Mouse (Mus musculus) embryonic facial prominence, embryonic 12.5 days (tissue): ENCODE data around the gene Ctss. TPM values are rescaled to one million over a fixed set of nuclear protein-coding genes. Genes with fewer than 3 reads are reported as not detected.

Experiments
- ATAC-seq: fragments of 200-750 bp; cut with Nextera tagmentation; 2 replicates; pipeline ENCODE4 v1.8.0; 2017; ENCODE audit not compliant: insufficient number of reproducible peaks, insufficient read depth, low FRiP score, low TSS enrichment
- H3K27ac ChIP-seq: fragments of 300-500 bp; sonication (generic); 2 replicates; pipeline ENCODE4 v1.5.1; 2016; ENCODE audit warnings: mild to moderate bottlenecking
- H3K27me3 ChIP-seq: fragments of 300-500 bp; sonication (generic); 2 replicates; pipeline ENCODE4 v1.6.1; 2016; ENCODE audit warnings: mild to moderate bottlenecking, moderate library complexity
- H3K36me3 ChIP-seq: fragments of 300-500 bp; sonication (generic); 2 replicates; pipeline ENCODE4 v1.6.1; 2016; ENCODE audit warnings: mild to moderate bottlenecking
- H3K4me1 ChIP-seq: fragments of 300-500 bp; sonication (generic); 2 replicates; pipeline ENCODE4 v1.6.1; 2016
- H3K4me2 ChIP-seq: fragments of 300-500 bp; sonication (generic); replicated peaks from 2 replicates; pipeline ENCODE4 v1.6.1; 2016; ENCODE audit warnings: mild to moderate bottlenecking, moderate library complexity
- H3K4me3 ChIP-seq: fragments of 300-500 bp; sonication (generic); 2 replicates; pipeline ENCODE4 v1.5.1; 2016; ENCODE audit warnings: mild to moderate bottlenecking
- H3K9ac ChIP-seq: fragments of 300-500 bp; sonication (generic); 2 replicates; pipeline ENCODE4 v1.6.1; 2016; ENCODE audit warnings: mild to moderate bottlenecking, moderate library complexity
- H3K9me3 ChIP-seq: fragments of 300-500 bp; sonication (generic); 2 replicates; pipeline ENCODE4 v1.6.1; 2016; ENCODE audit warnings: mild to moderate bottlenecking, moderate library complexity
- WGBS: fragments of 180-500 bp; shearing (Covaris S2); methylation state at CpG from one replicate; pipeline ENCODE4 v1.1.7; 2016; 5-methylcytosine and 5-hydroxymethylcytosine counted together
- polyA plus RNA-seq: library from polyadenylated mRNA; unstranded; fragments of >200 nt; fragmentation: Nextera tagmentation; extraction: Ambion mirVana; gene quantifications from 2 replicates; pipeline ENCODE4 v1.2.1, GENCODE M21; 2016

Ctss gene
- 8.7 and 9.4 TPM in 2 replicates for polyA plus RNA-seq

DNA sequence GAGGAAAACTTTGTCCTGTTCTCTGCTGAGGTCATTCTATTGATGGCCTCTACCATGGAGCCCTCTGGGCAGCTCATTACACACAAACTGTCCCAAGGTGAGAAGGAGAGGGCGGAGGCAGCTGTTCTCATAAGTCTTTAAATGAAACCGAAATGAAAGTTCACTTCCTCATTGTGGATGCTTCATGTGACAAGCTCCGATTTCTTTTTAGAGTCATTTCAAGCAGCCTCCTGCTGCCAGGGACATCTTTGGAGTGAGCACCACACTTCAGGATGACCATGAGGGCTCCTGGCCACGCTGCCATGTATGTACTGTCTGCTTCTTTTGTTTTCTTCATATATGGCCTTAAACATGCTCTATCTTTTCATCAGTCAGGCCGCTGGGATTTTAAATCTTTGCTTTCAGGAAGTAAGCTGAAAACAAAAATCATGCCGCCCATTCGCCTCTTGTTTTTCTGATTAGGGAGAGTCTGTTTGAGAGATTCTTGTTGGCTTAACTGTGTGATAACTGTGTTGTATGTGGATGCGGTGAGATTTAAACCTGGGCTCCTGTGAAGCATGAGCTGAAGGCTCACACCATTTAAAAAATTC is at the start of gene Ctss:
Gene Ctss (plus strand): TSS at position 165 of the 590 bp plus-strand sequence.
- no peaks in the 10 kb centered on the region for H3K27me3 ChIP-seq
- no peak within 1 kb of the TSS for H3K27ac ChIP-seq
- H3K9me3 ChIP-seq = no peaks in the 10 kb centered on the region
- 89% methylated on average over 8 of the region's 8 CpGs for WGBS
- no peak within 1 kb of the TSS for H3K4me2 ChIP-seq
- H3K36me3 ChIP-seq = no peaks in the 10 kb centered on the region
- H3K4me3 ChIP-seq = no peak within 1 kb of the TSS
- ATAC-seq = no peak
- H3K4me1 ChIP-seq = no peaks in the 10 kb centered on the region
- no peak within 1 kb of the TSS for H3K9ac ChIP-seq

DNA sequence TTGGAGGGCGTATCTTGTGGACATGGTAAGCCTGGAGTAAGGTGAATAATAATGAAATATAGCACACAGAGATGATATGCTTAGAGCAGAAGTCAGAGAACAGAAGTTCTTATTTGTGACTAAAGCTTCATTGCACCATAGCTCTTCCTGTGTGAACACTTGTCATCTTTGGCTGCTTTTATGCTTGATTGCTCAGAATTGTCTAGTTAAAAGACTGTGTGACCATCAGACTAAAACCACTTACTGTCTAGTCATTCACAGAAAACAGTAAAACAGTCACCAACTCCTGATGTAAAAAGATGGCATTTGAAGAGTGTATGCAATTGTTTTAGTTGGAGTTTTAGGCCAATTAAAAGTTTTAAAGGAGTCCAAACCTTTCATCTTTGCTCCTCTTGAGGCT is 47.6 kb upstream of the Ctss start:
- no peak overlapping the region for H3K4me2 ChIP-seq
- no peak for ATAC-seq
- H3K4me1 ChIP-seq = no peaks in the 10 kb centered on the region
- 100% methylated on average over 1 of the region's 1 CpGs for WGBS
- H3K4me3 ChIP-seq = no peak overlapping the region
- H3K9me3 ChIP-seq = no peaks in the 10 kb centered on the region
- H3K9ac ChIP-seq = no peak overlapping the region
- no peak overlapping the region for H3K27ac ChIP-seq
- H3K27me3 ChIP-seq = no peaks in the 10 kb centered on the region
- H3K36me3 ChIP-seq = peaks cover 63% of the 10 kb centered on the region

DNA sequence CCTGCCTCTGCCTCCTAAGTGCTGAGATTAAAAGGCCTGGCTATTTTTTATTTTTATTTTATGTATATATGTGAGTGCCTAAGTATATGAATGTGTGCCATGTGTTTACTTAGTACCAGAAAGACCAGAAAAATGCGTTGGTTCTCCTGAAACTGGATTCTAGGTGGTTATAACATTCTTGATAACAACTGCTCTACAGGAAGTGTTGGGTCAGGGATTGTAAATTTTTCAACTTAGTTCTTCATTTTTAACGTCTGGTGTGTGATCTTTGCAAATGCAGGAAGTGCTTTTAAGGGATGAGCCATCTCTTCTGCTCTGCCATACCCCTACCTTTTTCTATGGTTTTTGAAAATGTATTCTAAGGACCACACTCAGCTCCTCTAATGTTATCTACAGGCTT is 40.2 kb upstream of the Ctss start:
- ATAC-seq = no peak
- no peak overlapping the region for H3K4me2 ChIP-seq
- no peak overlapping the region for H3K27ac ChIP-seq
- H3K4me3 ChIP-seq = no peak overlapping the region
- no peaks in the 10 kb centered on the region for H3K9me3 ChIP-seq
- H3K27me3 ChIP-seq = no peaks in the 10 kb centered on the region
- no peaks in the 10 kb centered on the region for H3K4me1 ChIP-seq
- 80% methylated on average over 2 of the region's 2 CpGs for WGBS
- peaks cover 59% of the 10 kb centered on the region for H3K36me3 ChIP-seq
- H3K9ac ChIP-seq = no peak overlapping the region

DNA sequence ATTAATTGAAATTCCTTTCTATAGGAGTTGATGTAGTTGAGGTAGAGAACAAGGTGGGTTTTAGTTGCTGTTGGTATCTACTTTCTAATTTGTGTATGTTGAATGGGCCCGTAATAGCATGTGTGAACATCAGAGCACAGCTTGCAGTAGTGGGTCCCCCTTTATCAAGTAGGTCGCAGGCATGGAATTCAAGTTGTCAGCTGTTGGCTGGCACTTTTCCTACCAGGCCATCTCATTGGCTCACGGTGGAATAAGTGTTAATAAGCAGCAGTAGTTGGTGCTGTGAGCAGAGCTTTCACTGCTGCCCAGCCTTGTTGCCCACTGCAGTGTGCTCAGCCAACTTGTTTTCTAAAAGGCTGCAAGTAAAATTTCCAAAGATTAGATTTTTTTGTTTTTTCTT is 37.9 kb upstream of the Ctss start:
- Histone ChIP-seq H3K27ac (no peak overlapping the region), H3K9me3 (no peaks in the 10 kb centered on the region), H3K4me2 (no peak overlapping the region), H3K4me3 (no peak overlapping the region), H3K4me1 (peaks cover 1% of the 10 kb centered on the region; the same call in 1 of the 2 replicates), H3K9ac (no peak overlapping the region), H3K27me3 (no peaks in the 10 kb centered on the region), H3K36me3 (peaks cover 58% of the 10 kb centered on the region)
- WGBS = 88% methylated on average over 3 of the region's 3 CpGs
- no peak for ATAC-seq

DNA sequence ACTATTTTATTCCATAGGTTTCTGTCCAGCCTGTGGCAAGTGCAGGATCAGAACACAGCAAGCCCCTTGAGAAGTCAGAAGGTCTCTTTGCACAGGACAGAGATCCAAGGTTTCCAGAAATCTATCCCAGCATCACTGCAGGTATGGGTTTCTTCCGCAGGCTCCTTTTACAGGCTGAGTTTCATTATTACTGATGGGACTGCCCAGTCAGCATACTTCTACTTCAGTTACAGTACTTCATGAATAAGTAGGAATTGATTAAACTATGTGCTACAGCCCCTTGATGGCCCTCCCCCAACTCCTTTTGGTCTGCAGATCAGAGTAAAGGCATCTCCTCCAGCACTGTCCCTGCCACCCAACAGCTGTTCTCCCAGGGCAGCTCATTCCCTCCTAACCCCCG is 36.3 kb upstream of the Ctss start:
- Histone ChIP-seq H3K9me3 (no peaks in the 10 kb centered on the region), H3K27ac (no peak overlapping the region), H3K27me3 (no peaks in the 10 kb centered on the region), H3K4me2 (no peak overlapping the region), H3K9ac (no peak overlapping the region), H3K4me3 (no peak overlapping the region), H3K36me3 (peaks cover 66% of the 10 kb centered on the region), H3K4me1 (peaks cover 6% of the 10 kb centered on the region; the same call in 1 of the 2 replicates)
- 92% methylated on average over 2 of the region's 2 CpGs for WGBS
- no peak for ATAC-seq

- Histone ChIP-seq H3K4me1 (peaks cover 13% of the 10 kb centered on the region; the same call in 1 of the 2 replicates), H3K27me3 (no peaks in the 10 kb centered on the region), H3K27ac (peak overlapping the region; percentile 79), H3K36me3 (peaks cover 41% of the 10 kb centered on the region), H3K9ac (no peak overlapping the region), H3K9me3 (no peaks in the 10 kb centered on the region), H3K4me2 (no peak overlapping the region; the same call in 1 of the 2 replicates), H3K4me3 (no peak overlapping the region)
- ATAC-seq = peak; percentile 52; the same call in 1 of the 2 replicates
- 36% methylated on average over 6 of the region's 6 CpGs for WGBS
These were observed 32.2 kb upstream of the Ctss start for GRCm38 (mm10) chr3:95494342-95494741.

GRCm38 (mm10) chr3:95498229-95498628 is 28.4 kb upstream of the Ctss start:
- H3K9me3 ChIP-seq = no peaks in the 10 kb centered on the region
- H3K9ac ChIP-seq = no peak overlapping the region
- no peak overlapping the region for H3K4me3 ChIP-seq
- 82% methylated on average over 2 of the region's 2 CpGs for WGBS
- peaks cover 21% of the 10 kb centered on the region for H3K36me3 ChIP-seq
- no peak for ATAC-seq
- H3K4me1 ChIP-seq = peaks cover 20% of the 10 kb centered on the region; the same call in 1 of the 2 replicates
- no peak overlapping the region for H3K27ac ChIP-seq
- H3K4me2 ChIP-seq = 0 out of 2 replicates have a peak overlapping the region, but pooled peaks have one; percentile 48
- no peaks in the 10 kb centered on the region for H3K27me3 ChIP-seq

GRCm38 (mm10) chr3:95499024-95499423 is 27.6 kb upstream of the Ctss start, which contains the start of gene Ctsk:
TSS of gene Ctsk (plus strand) at chr3:95499256.
- Histone ChIP-seq H3K27me3 (no peaks in the 10 kb centered on the region), H3K4me3 (peak within 1 kb of the TSS; percentile 28), H3K4me2 (peak within 1 kb of the TSS; percentile 48), H3K4me1 (peaks cover 17% of the 10 kb centered on the region; the same call in 1 of the 2 replicates), H3K9me3 (no peaks in the 10 kb centered on the region), H3K36me3 (peaks cover 18% of the 10 kb centered on the region), H3K9ac (peak within 1 kb of the TSS; percentile 39), H3K27ac (peak within 1 kb of the TSS; percentile 87)
- no peak for ATAC-seq
- 57% methylated on average over 7 of the region's 7 CpGs for WGBS

GRCm38 (mm10) chr3:95499496-95500140 is 27.0 kb upstream of the Ctss start:
- H3K4me1 ChIP-seq = peaks cover 13% of the 10 kb centered on the region; the same call in 1 of the 2 replicates
- H3K9me3 ChIP-seq = no peaks in the 10 kb centered on the region
- H3K4me2 ChIP-seq = peak overlapping the region; percentile 48
- ATAC-seq = no peak
- H3K36me3 ChIP-seq = peaks cover 13% of the 10 kb centered on the region; the same call in 1 of the 2 replicates
- peak overlapping the region; percentile 39 for H3K9ac ChIP-seq
- peak overlapping the region; percentile 28 for H3K4me3 ChIP-seq
- WGBS = 24% methylated on average over 10 of the region's 10 CpGs
- H3K27ac ChIP-seq = peak overlapping the region; percentile 87
- H3K27me3 ChIP-seq = no peaks in the 10 kb centered on the region

DNA sequence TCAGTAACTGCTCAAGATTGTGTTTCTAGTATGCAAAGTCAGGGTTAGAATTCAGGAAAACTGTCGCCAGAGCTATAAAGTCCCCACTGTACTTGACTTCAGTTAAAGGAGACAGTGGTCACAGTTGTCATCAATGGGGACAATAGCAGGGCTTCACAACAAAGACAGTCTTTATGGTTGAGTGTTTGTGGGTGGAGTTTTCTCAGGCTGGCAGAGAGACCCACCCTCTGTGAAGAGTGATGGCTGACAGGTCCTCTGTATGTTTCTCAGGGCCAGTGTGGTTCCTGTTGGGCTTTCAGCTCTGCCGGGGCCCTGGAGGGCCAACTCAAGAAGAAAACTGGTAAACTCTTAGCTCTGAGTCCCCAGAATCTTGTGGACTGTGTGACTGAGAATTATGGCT is 24.3 kb upstream of the Ctss start:
- WGBS = 45% methylated on average over 2 of the region's 2 CpGs
- H3K27me3 ChIP-seq = no peaks in the 10 kb centered on the region
- peaks cover 13% of the 10 kb centered on the region; the same call in 1 of the 2 replicates for H3K4me1 ChIP-seq
- ATAC-seq = no peak
- H3K4me2 ChIP-seq = no peak overlapping the region
- H3K4me3 ChIP-seq = no peak overlapping the region
- peaks cover 12% of the 10 kb centered on the region; the same call in 1 of the 2 replicates for H3K36me3 ChIP-seq
- H3K9ac ChIP-seq = no peak overlapping the region
- H3K9me3 ChIP-seq = no peaks in the 10 kb centered on the region
- no peak overlapping the region for H3K27ac ChIP-seq

DNA sequence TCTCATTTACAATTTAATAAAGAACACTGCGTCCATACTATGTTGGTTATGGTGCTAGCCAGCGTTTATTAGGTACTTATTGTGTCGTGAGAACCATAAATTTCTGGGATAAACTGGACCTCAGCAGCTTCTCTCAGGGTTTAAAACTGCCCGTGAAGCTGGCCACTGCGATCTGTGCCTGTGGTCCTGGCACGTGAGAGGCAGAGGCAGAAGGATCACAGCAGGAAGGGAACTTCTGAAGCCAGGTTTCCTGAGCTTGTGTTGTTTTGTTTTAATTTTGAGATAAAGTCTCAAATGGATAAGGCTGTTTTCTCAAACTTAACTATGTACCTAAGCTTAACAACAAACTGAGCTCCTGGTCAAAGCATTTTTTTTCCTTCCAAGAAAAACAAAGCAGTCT is 17.2 kb upstream of the Ctss start:
- Histone ChIP-seq H3K4me2 (no peak overlapping the region), H3K27ac (no peak overlapping the region), H3K27me3 (no peaks in the 10 kb centered on the region), H3K4me3 (no peak overlapping the region), H3K9ac (no peak overlapping the region), H3K9me3 (no peaks in the 10 kb centered on the region), H3K36me3 (peaks cover 8% of the 10 kb centered on the region; the same call in 1 of the 2 replicates), H3K4me1 (no peaks in the 10 kb centered on the region)
- 77% methylated on average over 6 of the region's 6 CpGs for WGBS
- no peak for ATAC-seq

DNA sequence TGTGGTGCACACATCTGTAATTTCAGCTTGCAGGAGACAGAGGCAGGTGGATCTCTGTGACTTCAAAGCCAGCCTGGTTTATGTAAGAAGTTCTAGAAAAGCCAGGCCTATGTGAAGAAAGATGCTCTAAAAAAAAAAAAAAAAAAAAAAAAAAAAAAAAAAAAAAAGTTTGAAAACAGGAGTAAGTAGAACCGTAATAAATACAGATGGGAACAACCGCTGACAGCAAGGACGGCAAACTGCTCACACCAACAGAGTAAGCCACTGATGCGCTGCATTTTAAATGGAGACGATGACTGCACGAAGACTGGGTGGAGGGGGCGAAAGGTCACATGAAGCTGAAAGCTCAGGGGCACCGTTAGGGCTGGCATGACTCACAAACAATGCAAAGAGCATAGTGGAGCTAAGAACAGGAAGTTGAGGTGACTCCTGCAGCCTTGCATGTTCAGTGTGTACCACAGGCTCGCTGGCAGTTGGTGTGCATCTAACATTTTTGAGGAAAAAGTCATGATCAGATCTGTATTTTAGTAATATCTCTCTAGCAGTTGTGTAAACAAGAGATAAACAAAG is 14.9 kb upstream of the Ctss start:
- ATAC-seq = no peak
- Histone ChIP-seq H3K9me3 (no peaks in the 10 kb centered on the region), H3K27me3 (no peaks in the 10 kb centered on the region), H3K4me3 (no peak overlapping the region), H3K9ac (no peak overlapping the region), H3K27ac (no peak overlapping the region), H3K4me1 (no peaks in the 10 kb centered on the region), H3K36me3 (peaks cover 8% of the 10 kb centered on the region; the same call in 1 of the 2 replicates), H3K4me2 (no peak overlapping the region)
- 76% methylated on average over 9 of the region's 9 CpGs for WGBS
